Mouse (Mus musculus): ENCODE measurements at regions not wholly inside any gene's neighbourhood (a gene's known extent, or its start where the extent isn't known, plus 50 kb on each side); places are given as distances from the start of the nearest gene placed in this dataset.
A peak's percentile ranks its signal among the peaks of the same experiment; 100 is the strongest.

DNA sequence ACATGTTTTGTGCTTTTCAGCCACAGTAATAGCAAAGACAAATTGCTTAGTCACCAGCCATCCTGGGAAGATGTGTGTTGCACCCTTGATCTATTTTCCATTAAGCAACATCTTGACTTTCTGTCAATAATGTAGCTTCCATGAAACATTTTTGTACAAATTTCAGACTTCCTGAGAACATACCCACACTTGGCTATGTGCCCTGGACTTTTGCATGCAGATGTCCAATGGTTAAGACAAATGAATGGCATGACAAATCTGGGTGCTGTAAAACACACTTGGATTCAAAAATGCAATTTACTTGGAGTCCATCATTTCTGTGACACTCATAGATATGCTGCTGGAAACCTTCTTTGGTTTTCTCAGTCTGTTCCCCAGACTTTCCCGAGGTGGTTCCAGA lies 549.9 kb downstream of the Tm4sf1 start:
- H3K27me3 ChIP-seq (replicated peaks; ENCODE audit: low read depth, poor library complexity, severe bottlenecking) = no peaks in the 10 kb centered on the region
- WGBS = 91% methylated on average over 1 of the region's 1 CpGs
- H3K4me1 ChIP-seq = peaks cover 13% of the 10 kb centered on the region
- H3K36me3 ChIP-seq (replicated peaks) = no peaks in the 10 kb centered on the region
- H3K27ac ChIP-seq (replicated peaks) = no peak overlapping the region
- no peak overlapping the region for H3K4me3 ChIP-seq
- H3K9me3 ChIP-seq = no peaks in the 10 kb centered on the region
- no peak for DNase-seq (ENCODE audit: low spot score)

GRCm38 (mm10) chr3:56740902-56741301 lies 557.4 kb upstream of the Nbea start:
- H3K27ac ChIP-seq (replicated peaks) = no peak overlapping the region
- no peaks in the 10 kb centered on the region; the same call in 1 of the 2 replicates for H3K9me3 ChIP-seq
- no peaks in the 10 kb centered on the region for H3K4me1 ChIP-seq
- no peaks in the 10 kb centered on the region for H3K27me3 ChIP-seq (replicated peaks; ENCODE audit: low read depth, poor library complexity, severe bottlenecking)
- no peak for DNase-seq (ENCODE audit: low spot score)
- H3K36me3 ChIP-seq (replicated peaks) = no peaks in the 10 kb centered on the region
- H3K4me3 ChIP-seq = no peak overlapping the region

DNA sequence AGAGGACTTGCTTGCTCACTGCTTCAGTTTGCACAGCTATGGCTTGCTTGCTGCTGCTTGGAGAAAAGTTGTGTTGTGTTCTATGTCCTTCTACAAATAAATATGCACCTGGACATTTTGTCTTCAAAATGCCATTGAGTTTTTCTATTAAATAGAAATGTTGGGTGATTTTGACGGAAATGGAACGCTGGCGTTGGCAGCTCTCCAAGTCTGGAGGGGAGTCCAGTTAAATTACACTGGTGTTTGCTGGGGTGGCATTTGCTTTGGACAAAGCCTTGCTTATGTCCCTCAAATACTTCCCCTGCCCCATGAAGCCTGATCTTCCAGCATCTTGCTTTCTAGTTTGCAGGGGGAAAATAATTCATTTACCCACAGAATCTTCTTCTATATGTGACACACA lies 556.0 kb upstream of the Nbea start:
- H3K4me3 ChIP-seq = no peak overlapping the region
- WGBS = 94% methylated on average over 3 of the region's 3 CpGs
- H3K36me3 ChIP-seq (replicated peaks) = no peaks in the 10 kb centered on the region
- H3K4me1 ChIP-seq = no peaks in the 10 kb centered on the region
- H3K27me3 ChIP-seq (replicated peaks; ENCODE audit: low read depth, poor library complexity, severe bottlenecking) = no peaks in the 10 kb centered on the region
- no peaks in the 10 kb centered on the region; the same call in 1 of the 2 replicates for H3K9me3 ChIP-seq
- H3K27ac ChIP-seq (replicated peaks) = no peak overlapping the region
- DNase-seq (ENCODE audit: low spot score) = no peak

- Histone ChIP-seq H3K27ac (replicated peaks) (no peak overlapping the region), H3K27me3 (replicated peaks; ENCODE audit: low read depth, poor library complexity, severe bottlenecking) (no peaks in the 10 kb centered on the region), H3K4me3 (no peak overlapping the region), H3K9me3 (no peaks in the 10 kb centered on the region), H3K4me1 (no peaks in the 10 kb centered on the region), H3K36me3 (replicated peaks) (no peaks in the 10 kb centered on the region)
- 60% methylated on average over 3 of the region's 3 CpGs for WGBS
- no peak for DNase-seq (ENCODE audit: low spot score)
Measured at GRCm38 (mm10) chr3:56730849-56731248, 547.3 kb upstream of the Nbea start.

DNA sequence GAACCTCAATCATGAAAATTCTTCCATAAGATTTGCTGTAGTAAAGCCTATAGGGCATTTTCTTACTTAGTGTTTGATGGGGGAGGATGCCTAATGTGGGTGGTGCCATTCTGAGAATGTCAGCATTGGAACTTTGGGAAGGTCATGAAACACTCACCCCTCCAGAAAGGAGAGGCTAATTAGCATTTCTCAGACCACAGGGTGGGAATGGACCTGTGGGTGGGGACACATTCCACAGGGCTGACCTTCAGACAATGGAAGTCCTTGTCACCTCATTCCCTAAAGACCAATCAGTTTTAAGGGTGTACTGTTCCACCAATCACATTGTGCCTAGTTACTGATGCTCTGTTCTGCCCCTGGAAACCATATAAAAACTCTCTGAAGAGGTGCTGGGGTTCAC lies 541.5 kb upstream of the Nbea start:
- Histone ChIP-seq H3K27ac (replicated peaks) (no peak overlapping the region), H3K9me3 (no peaks in the 10 kb centered on the region), H3K4me1 (no peaks in the 10 kb centered on the region), H3K27me3 (replicated peaks; ENCODE audit: low read depth, poor library complexity, severe bottlenecking) (no peaks in the 10 kb centered on the region), H3K4me3 (no peak overlapping the region), H3K36me3 (replicated peaks) (no peaks in the 10 kb centered on the region)
- no peak for DNase-seq (ENCODE audit: low spot score)

GRCm38 (mm10) chr3:56708260-56708659 lies 524.8 kb upstream of the Nbea start:
- Histone ChIP-seq H3K27ac (replicated peaks) (no peak overlapping the region), H3K27me3 (replicated peaks; ENCODE audit: low read depth, poor library complexity, severe bottlenecking) (no peaks in the 10 kb centered on the region), H3K4me3 (no peak overlapping the region), H3K9me3 (no peaks in the 10 kb centered on the region), H3K4me1 (peaks cover 17% of the 10 kb centered on the region; the same call in 1 of the 2 replicates), H3K36me3 (replicated peaks) (no peaks in the 10 kb centered on the region)
- WGBS = 56% methylated on average over 1 of the region's 1 CpGs
- no peak for DNase-seq (ENCODE audit: low spot score)

GRCm38 (mm10) chr3:56707312-56707711 lies 523.8 kb upstream of the Nbea start:
- H3K27ac ChIP-seq (replicated peaks) = no peak overlapping the region
- no peak for DNase-seq (ENCODE audit: low spot score)
- peaks cover 17% of the 10 kb centered on the region; the same call in 1 of the 2 replicates for H3K4me1 ChIP-seq
- no peaks in the 10 kb centered on the region for H3K27me3 ChIP-seq (replicated peaks; ENCODE audit: low read depth, poor library complexity, severe bottlenecking)
- no peaks in the 10 kb centered on the region for H3K9me3 ChIP-seq
- H3K4me3 ChIP-seq = no peak overlapping the region
- no peaks in the 10 kb centered on the region for H3K36me3 ChIP-seq (replicated peaks)
- whole genome bisulfite sequencing = 90% methylated on average over 3 of the region's 3 CpGs

DNA sequence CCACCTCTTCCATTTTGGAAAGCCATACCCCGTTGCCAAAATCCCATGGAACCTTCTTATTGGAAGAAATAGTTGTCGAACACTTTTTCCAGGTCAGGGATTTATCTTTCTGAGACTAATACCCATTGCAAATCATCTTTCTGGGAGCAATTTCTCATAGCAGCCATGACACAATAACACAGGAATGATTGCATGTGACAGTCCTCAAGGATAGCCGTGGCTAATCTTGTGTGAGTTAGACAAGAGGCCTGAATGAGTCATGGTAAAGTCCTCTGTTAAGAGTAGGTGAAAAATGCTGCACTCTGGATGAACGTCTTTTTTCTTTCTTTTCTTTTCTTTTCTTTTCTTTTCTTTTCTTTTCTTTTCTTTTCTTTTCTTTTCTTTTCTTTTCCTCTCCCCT lies 522.5 kb upstream of the Nbea start:
- 81% methylated on average over 4 of the region's 4 CpGs for WGBS
- no peak overlapping the region for H3K27ac ChIP-seq (replicated peaks)
- DNase-seq (ENCODE audit: low spot score) = no peak
- peaks cover 17% of the 10 kb centered on the region; the same call in 1 of the 2 replicates for H3K4me1 ChIP-seq
- no peaks in the 10 kb centered on the region for H3K27me3 ChIP-seq (replicated peaks; ENCODE audit: low read depth, poor library complexity, severe bottlenecking)
- no peak overlapping the region for H3K4me3 ChIP-seq
- no peaks in the 10 kb centered on the region for H3K9me3 ChIP-seq
- no peaks in the 10 kb centered on the region for H3K36me3 ChIP-seq (replicated peaks)

- Histone ChIP-seq H3K36me3 (replicated peaks) (no peaks in the 10 kb centered on the region), H3K27ac (replicated peaks) (0 out of 2 replicates have a peak overlapping the region, but pooled peaks have one; percentile 51), H3K4me3 (no peak overlapping the region), H3K27me3 (replicated peaks; ENCODE audit: low read depth, poor library complexity, severe bottlenecking) (no peaks in the 10 kb centered on the region), H3K9me3 (no peaks in the 10 kb centered on the region), H3K4me1 (peaks cover 23% of the 10 kb centered on the region)
- DNase-seq (ENCODE audit: low spot score) = no peak
Measured at GRCm38 (mm10) chr3:56698941-56699340, 515.4 kb upstream of the Nbea start.

- 20% methylated on average over 1 of the region's 1 CpGs for WGBS
- H3K27ac ChIP-seq (replicated peaks) = peak overlapping the region; percentile 51
- no peaks in the 10 kb centered on the region for H3K9me3 ChIP-seq
- H3K4me3 ChIP-seq = no peak overlapping the region
- H3K27me3 ChIP-seq (replicated peaks; ENCODE audit: low read depth, poor library complexity, severe bottlenecking) = no peaks in the 10 kb centered on the region
- peak; percentile 39 for DNase-seq (ENCODE audit: low spot score)
- no peaks in the 10 kb centered on the region for H3K36me3 ChIP-seq (replicated peaks)
- H3K4me1 ChIP-seq = peaks cover 23% of the 10 kb centered on the region
Measured at GRCm38 (mm10) chr3:56698248-56698647, 514.7 kb upstream of the Nbea start.

- Histone ChIP-seq H3K4me1 (no peaks in the 10 kb centered on the region), H3K9me3 (no peaks in the 10 kb centered on the region), H3K36me3 (replicated peaks) (no peaks in the 10 kb centered on the region), H3K27me3 (replicated peaks; ENCODE audit: low read depth, poor library complexity, severe bottlenecking) (no peaks in the 10 kb centered on the region), H3K27ac (replicated peaks) (no peak overlapping the region), H3K4me3 (no peak overlapping the region)
- no peak for DNase-seq (ENCODE audit: low spot score)
- WGBS = 97% methylated on average over 7 of the region's 7 CpGs
Measured at GRCm38 (mm10) chr3:56681031-56681430, 497.5 kb upstream of the Nbea start.

DNA sequence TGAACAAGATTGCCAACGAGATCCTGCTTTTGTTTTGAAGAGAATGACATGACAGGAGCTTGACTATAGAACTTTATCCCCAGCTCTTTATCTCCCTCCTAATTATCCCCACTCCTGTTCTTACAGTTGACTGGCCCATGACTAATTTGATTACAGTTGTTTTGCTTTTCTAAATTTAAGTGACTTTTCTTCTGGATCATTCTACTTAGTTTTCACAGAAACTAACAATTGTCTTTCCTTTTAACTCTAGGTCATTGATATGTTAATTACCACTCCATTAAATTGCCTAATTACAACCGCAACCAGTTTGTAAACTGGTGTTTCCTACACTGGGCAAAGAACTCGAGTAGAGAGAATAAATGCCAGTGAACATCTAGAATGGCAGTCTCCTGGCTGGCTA lies 485.3 kb upstream of the Nbea start:
- H3K27me3 ChIP-seq (replicated peaks; ENCODE audit: low read depth, poor library complexity, severe bottlenecking) = no peaks in the 10 kb centered on the region
- no peaks in the 10 kb centered on the region for H3K9me3 ChIP-seq
- H3K4me1 ChIP-seq = 0 out of 2 replicates have a peak, but pooled peaks cover 3% of the 10 kb centered on the region
- no peak overlapping the region for H3K27ac ChIP-seq (replicated peaks)
- no peaks in the 10 kb centered on the region for H3K36me3 ChIP-seq (replicated peaks)
- H3K4me3 ChIP-seq = no peak overlapping the region
- WGBS = 21% methylated on average over 3 of the region's 3 CpGs
- no peak for DNase-seq (ENCODE audit: low spot score)

GRCm38 (mm10) chr3:56660594-56660993 lies 477.1 kb upstream of the Nbea start:
- H3K27ac ChIP-seq (replicated peaks) = no peak overlapping the region
- H3K27me3 ChIP-seq (replicated peaks; ENCODE audit: low read depth, poor library complexity, severe bottlenecking) = no peaks in the 10 kb centered on the region
- H3K9me3 ChIP-seq = no peaks in the 10 kb centered on the region
- no peak overlapping the region for H3K4me3 ChIP-seq
- no peaks in the 10 kb centered on the region for H3K36me3 ChIP-seq (replicated peaks)
- no peaks in the 10 kb centered on the region for H3K4me1 ChIP-seq
- 91% methylated on average over 2 of the region's 2 CpGs for WGBS
- no peak for DNase-seq (ENCODE audit: low spot score)

GRCm38 (mm10) chr3:56647313-56647712 lies 463.8 kb upstream of the Nbea start:
- 80% methylated on average over 3 of the region's 3 CpGs for WGBS

More at GRCm38 (mm10) chr3:56647313-56647712, 463.8 kb upstream of the Nbea start:
- no peak for DNase-seq (ENCODE audit: low spot score)
- no peak overlapping the region for H3K27ac ChIP-seq (replicated peaks)
- no peaks in the 10 kb centered on the region for H3K27me3 ChIP-seq (replicated peaks; ENCODE audit: low read depth, poor library complexity, severe bottlenecking)
- H3K36me3 ChIP-seq (replicated peaks) = no peaks in the 10 kb centered on the region
- no peaks in the 10 kb centered on the region for H3K4me1 ChIP-seq
- H3K9me3 ChIP-seq = no peaks in the 10 kb centered on the region
- H3K4me3 ChIP-seq = no peak overlapping the region
